Mouse (Mus musculus) G1E (cell line): ENCODE results near the gene Actl7a.

Experiments
- CTCF ChIP-seq: IDR thresholded peaks from 2 replicates; pipeline ENCODE4 v1.5.1; 2012; ENCODE audit warnings: low read depth, low read length, inconsistent platforms, mixed read lengths
- GATA1 ChIP-seq: IDR thresholded peaks from 2 replicates; pipeline ENCODE4 v1.6.1; 2012; ENCODE audit warnings: borderline replicate concordance, low read length, inconsistent platforms, mixed read lengths
- GATA2 ChIP-seq: IDR thresholded peaks from 2 replicates; pipeline ENCODE4 v1.6.1; 2012; ENCODE audit warnings: low read depth, low read length, inconsistent platforms, borderline replicate concordance
- TAL1 ChIP-seq: conservative IDR thresholded peaks from 2 replicates; pipeline ENCODE4 v1.6.1; 2012; ENCODE audit warnings: low read depth, low read length, inconsistent platforms, mixed read lengths

GRCm38 (mm10) chr4:56716801-56717200, 26.4 kb upstream of the Actl7a start:
- no peak for TF ChIP-seq CTCF
- no peak for TF ChIP-seq TAL1
- TF ChIP-seq GATA1, result no peak
- no peak for TF ChIP-seq GATA2
